Mouse (Mus musculus): ENCODE data around the gene Gmnn.

Gmnn gene

GRCm38 (mm10) chr13:24702128-24702527 is 59.6 kb downstream of the Gmnn start:
- DNase-seq, result no peak
